Mouse (Mus musculus) CD4-positive, CD25-positive, alpha-beta regulatory T cell, adult 2 months (primary cell): ENCODE measurements around the gene Cdh5.
A peak's percentile ranks its signal among the peaks of the same experiment; 100 is the strongest.

Experiments
- DNase-seq: peaks from one replicate; pipeline ENCODE4 v3.0.0-alpha.2; 2012; ENCODE audit warnings: low read depth, low spot score

Cdh5 gene

GRCm38 (mm10) chr8:104188459-104188858 is 87.0 kb downstream of the Cdh5 start:
- DNase-seq = no peak

- no peak for DNase-seq
Measured at GRCm38 (mm10) chr8:104190777-104191468, 89.5 kb downstream of the Cdh5 start.

GRCm38 (mm10) chr8:104191496-104191895 is 90.1 kb downstream of the Cdh5 start:
- peak; percentile 29 for DNase-seq
